Mouse (Mus musculus) erythroblast, adult 5-6 weeks (primary cell): ENCODE measurements around the gene Tmem50a. TPM values are rescaled to one million over a fixed set of nuclear protein-coding genes. Genes with fewer than 3 reads are reported as not detected.

Experiments used
- ATAC-seq: replicated peaks from 2 replicates; pipeline ENCODE4 v1.8.0; 2016; ENCODE audit warnings: moderate number of reproducible peaks, mild to moderate bottlenecking, moderate TSS enrichment, inconsistent platforms; ENCODE audit not compliant: poor library complexity, low FRiP score, severe bottlenecking
- total RNA-seq, 2 experiments: library from RNA; stranded (forward) in 1 of 2; stranded (reverse) in 1 of 2; fragments of 150-400 nt in 1 of 2; fragments of 200-764, 138-1000 nt in 1 of 2; gene quantifications; 2 replicates each; pipeline versions ENCODE4 v1.2.3 to v1.2.4; 2015 to 2017; ENCODE audit warnings: low replicate concordance in 2 of 2

Gene Tmem50a
- 150 and 151 TPM in 2 replicates for total RNA-seq (2015; ENCODE audit: low replicate concordance)
- total RNA-seq (2017; ENCODE audit: low replicate concordance) = 200 and 208 TPM in 2 replicates

DNA sequence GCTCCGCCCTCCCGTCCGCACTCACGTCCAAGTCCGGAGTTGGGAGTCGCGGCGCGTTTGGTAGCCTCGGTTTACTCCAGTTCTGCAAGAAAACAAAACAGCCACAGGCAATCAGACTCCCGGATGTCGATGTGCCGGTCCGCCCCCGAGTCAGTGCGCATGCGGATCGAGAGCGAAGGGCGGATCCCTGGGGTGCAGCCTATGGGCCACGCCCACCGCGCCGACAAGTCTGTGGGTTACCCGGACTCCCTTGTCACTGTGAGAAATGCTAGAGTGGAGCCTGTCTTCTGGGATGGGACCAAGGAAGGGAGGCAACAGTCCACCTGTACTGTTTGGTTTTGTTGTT, at the start of gene Tmem50a:
TSS of gene Tmem50a (minus strand) at position 161 of the 346 bp plus-strand sequence.
- peak; percentile 88 for ATAC-seq

- ATAC-seq = peak; percentile 95
These were observed 48.4 kb upstream of the Tmem50a start for GRCm38 (mm10) chr4:134963021-134963776.

- ATAC-seq = peak; percentile 82
These were observed 41.5 kb upstream of the Tmem50a start for GRCm38 (mm10) chr4:134956328-134956727.

GRCm38 (mm10) chr4:134955845-134956244, 41.0 kb upstream of the Tmem50a start:
- peak; percentile 28 for ATAC-seq

GRCm38 (mm10) chr4:134955196-134955595, 40.4 kb upstream of the Tmem50a start:
- no peak for ATAC-seq

DNA sequence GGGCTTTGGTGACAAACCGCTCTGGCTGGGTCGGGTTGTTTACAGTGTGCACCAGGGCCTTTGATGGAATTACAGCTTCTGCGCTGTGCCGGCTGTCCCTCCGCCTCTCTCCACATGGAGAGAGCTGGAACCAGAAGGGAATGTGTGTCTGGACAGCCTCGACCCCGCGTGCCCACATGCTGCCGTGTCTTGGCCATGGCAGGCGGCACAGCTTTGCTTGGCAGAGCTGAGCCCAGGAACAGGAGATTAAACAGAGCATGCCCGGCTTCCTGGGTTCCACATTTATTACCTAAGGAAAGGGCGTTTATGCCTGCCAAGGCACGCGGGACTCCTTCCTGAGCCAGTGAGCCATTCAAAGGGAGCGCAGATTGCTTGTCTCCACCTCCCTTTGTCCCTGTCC, 39.6 kb upstream of the Tmem50a start:
- no peak for ATAC-seq

GRCm38 (mm10) chr4:134950518-134951091, 35.8 kb upstream of the Tmem50a start:
- no peak for ATAC-seq

DNA sequence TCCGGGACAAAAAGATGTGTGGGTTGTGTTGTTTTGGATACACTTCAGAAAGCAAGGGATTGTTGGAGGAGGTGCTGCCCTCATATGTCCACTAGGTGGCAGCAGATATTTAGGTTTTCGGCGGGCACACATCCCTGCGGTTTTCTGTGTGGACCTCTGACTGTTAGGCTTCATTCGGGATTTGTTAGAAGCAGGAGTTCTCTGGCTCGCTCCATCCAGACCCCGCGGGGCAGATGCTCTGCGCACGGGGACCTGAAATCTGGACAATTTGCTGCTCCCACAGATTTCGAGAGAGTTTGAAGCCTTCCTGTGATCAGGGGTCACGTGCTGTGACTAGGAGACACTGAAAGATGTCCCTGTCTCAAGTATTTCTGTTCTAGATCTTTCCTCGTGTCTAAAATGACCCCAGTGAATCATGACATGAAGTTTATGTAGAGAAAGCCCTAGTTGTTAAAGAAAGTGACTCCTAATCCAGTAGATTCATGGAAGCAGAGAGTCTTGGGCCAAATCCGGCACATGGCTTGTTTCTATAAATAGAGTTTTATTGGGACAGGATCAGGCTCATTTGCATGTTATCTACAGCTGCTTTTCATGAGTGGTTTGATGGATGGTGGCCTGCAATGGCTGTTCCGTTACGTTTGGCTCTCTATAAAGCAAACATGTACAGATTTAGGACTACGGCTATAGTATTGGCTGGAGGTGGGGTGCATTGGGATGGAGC, 31.4 kb upstream of the Tmem50a start:
- ATAC-seq = peak; percentile 87

- ATAC-seq = no peak
These were observed 29.1 kb upstream of the Tmem50a start for GRCm38 (mm10) chr4:134943758-134944538.

DNA sequence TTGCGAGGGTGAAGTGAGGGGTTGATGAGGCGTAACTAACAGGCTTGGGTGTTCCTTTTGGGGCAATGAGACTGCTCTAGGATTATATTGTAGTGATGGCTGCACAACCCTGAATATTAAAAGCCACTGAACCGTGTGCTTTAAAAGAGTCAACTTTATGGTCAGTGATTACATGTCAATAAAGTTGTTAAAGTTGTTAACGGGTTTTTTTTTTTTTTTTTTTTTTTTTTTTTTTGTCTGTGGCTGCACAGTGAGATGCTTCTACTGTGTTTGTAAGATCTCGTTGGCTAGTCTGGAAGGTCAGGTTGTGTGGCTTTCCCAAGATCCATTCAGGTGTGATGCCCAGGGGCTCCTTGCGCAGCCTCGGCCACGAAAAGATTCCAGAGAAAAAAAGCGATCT, 25.1 kb upstream of the Tmem50a start:
- ATAC-seq = no peak

- no peak for ATAC-seq
These were observed 22.7 kb upstream of the Tmem50a start for GRCm38 (mm10) chr4:134937240-134938176.

- ATAC-seq = peak; percentile 84
These were observed 16.1 kb upstream of the Tmem50a start, which contains the start of gene Syf2 for GRCm38 (mm10) chr4:134930684-134931481. Syf2 (plus strand) TSS chr4:134930898.

DNA sequence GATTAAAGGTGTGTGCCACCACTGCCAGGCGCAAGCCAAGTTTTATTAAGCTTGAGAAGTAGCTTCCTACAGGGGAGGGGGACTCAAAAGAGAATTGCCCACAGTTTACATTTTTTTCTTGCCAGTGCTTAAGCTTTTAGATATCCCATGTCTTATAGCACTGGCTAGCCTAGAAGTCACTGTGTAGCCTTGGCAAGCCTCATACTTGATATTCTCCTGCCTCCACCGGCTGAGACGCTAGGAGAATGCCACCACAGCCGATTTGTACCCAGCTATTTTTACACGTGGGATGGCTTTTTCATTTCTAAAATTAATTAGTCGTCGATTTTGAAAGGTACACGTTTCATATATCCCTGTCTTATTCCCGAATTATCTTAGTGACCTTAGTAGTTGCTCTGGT, 15.4 kb upstream of the Tmem50a start:
- peak; percentile 19; the same call in 1 of the 2 replicates for ATAC-seq

DNA sequence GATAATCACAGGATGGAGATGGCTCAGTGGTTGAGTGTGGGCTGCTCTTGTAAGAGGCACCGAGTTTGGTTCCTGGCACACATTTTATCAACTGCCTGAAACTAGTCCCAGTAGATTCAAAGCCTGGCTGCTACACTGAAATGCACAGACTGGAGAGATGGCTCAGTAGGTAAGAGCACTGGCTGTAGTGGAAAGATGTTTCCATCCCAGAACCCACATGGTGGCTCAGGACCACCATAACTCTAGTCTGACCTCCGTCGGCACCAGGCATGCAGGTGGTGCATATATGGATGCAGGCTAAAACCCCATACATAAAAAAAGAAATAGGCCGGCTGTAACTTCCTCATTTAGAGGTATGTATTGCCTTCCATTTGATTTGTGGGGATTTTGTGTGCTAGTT, 14.7 kb upstream of the Tmem50a start:
- ATAC-seq = no peak

GRCm38 (mm10) chr4:134928464-134928836, 13.6 kb upstream of the Tmem50a start:
- no peak for ATAC-seq

- ATAC-seq = no peak
These were observed 13.1 kb upstream of the Tmem50a start for GRCm38 (mm10) chr4:134927815-134928463.

DNA sequence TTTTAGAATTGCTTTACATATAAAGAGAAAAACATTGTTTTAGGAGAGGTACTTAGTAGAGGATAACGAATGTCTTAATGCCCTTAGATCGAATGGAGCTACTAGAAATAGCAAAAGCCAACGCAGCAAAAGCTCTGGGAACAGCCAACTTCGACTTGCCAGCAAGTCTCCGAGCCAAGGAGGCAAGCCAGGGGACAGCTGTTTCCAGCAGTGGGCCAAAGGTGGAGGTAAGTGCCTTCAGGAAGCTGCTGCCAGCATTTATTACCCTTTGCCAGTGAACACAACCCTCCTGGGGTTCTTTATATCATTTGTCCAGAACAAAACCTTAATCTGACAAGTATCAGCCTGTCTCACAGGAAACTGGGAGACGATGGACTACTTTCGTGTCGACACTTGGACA, 10.4 kb upstream of the Tmem50a start:
- ATAC-seq = no peak
